Mouse (Mus musculus) neural tube, embryonic 11.5 days (tissue): ENCODE results near the gene Hoxa1. TPM values are rescaled to one million over a fixed set of nuclear protein-coding genes. Genes with fewer than 3 reads are reported as not detected.

Experiments used
- ATAC-seq: fragments of 200-750 bp; cut with Nextera tagmentation; 2 replicates; pipeline ENCODE4 v1.8.0; 2017; ENCODE audit warnings: moderate number of reproducible peaks, mild to moderate bottlenecking, moderate TSS enrichment, moderate library complexity; ENCODE audit not compliant: insufficient read depth, low FRiP score, low TSS enrichment
- DNase-seq: peaks from one replicate; pipeline ENCODE4 v3.0.0-alpha.2; 2015; ENCODE audit warnings: low spot score
- H3K27ac ChIP-seq: fragments of 300-500 bp; sonication (generic); 2 replicates; pipeline ENCODE4 v1.5.1; 2014; ENCODE audit warnings: low read depth, mild to moderate bottlenecking, low read length
- H3K27me3 ChIP-seq: fragments of 300-500 bp; sonication (generic); 2 replicates; pipeline ENCODE4 v1.6.1; 2014; ENCODE audit warnings: mild to moderate bottlenecking, low read length, mixed read lengths; ENCODE audit not compliant: control insufficient read depth, insufficient read depth
- H3K36me3 ChIP-seq: fragments of 300-500 bp; sonication (generic); 2 replicates; pipeline ENCODE4 v1.6.1; 2014; ENCODE audit warnings: mild to moderate bottlenecking, low read length, moderate library complexity, mixed read lengths; ENCODE audit not compliant: control insufficient read depth, insufficient read depth
- H3K4me1 ChIP-seq: fragments of 300-500 bp; sonication (generic); 2 replicates; pipeline ENCODE4 v1.6.1; 2014; ENCODE audit warnings: low read length, mixed read lengths; ENCODE audit not compliant: control insufficient read depth, insufficient read depth
- H3K4me2 ChIP-seq: fragments of 300-500 bp; sonication (generic); 2 replicates; pipeline ENCODE4 v1.6.1; 2014; ENCODE audit warnings: low read depth, mild to moderate bottlenecking, moderate library complexity
- H3K4me3 ChIP-seq: fragments of 300-500 bp; sonication (generic); 2 replicates; pipeline ENCODE4 v1.5.1; 2014; ENCODE audit warnings: low read depth, low read length
- H3K9ac ChIP-seq: fragments of 300-500 bp; sonication (generic); 2 replicates; pipeline ENCODE4 v1.6.1; 2014; ENCODE audit warnings: mild to moderate bottlenecking, low read length
- H3K9me3 ChIP-seq: fragments of 300-500 bp; sonication (generic); 2 replicates; pipeline ENCODE4 v1.6.1; 2016; ENCODE audit warnings: low read length; ENCODE audit not compliant: control insufficient read depth
- WGBS: fragments of 180-500 bp; shearing (Covaris S2); extraction: QIAGEN DNeasy Blood & Tissue Kit; methylation state at CpG from one replicate; pipeline ENCODE4 v1.1.7; 2014; 5-methylcytosine and 5-hydroxymethylcytosine counted together
- polyA plus RNA-seq: library from polyadenylated mRNA; unstranded; fragments of >200 nt; fragmentation: Nextera tagmentation; extraction: Ambion mirVana; gene quantifications from 2 replicates; pipeline ENCODE4 v1.2.1, GENCODE M21; 2014

The Hoxa1 gene
- polyA plus RNA-seq, 1 experiment from 2014 or later, result 9.3 TPM

DNA sequence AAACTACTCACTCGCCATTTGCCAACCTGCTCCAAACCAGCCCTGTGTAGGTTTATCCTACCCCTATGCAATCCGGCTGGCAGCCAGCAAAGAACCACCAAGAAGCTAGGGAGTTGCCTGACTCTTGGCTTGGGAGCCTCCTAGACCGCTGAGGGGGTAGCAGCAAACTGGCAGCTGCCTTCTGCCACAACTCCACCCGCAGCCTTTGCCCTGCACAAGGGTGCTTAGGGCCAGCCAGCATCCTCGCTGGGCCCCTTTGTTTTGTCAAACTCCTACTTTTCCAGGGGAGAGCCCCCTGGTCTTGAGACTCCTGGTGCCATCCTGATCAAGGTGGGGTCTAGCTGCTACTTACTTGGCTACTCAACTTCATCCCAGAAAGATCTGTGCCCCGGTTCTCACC is 26.6 kb upstream of the Hoxa1 start:
- Histone ChIP-seq H3K9me3 (no peaks in the 10 kb centered on the region), H3K27ac (peak overlapping the region; percentile 92), H3K4me2 (peak overlapping the region; percentile 78), H3K4me1 (peaks cover 93% of the 10 kb centered on the region), H3K36me3 (no peaks in the 10 kb centered on the region), H3K4me3 (peak overlapping the region; percentile 17), H3K27me3 (no peaks in the 10 kb centered on the region), H3K9ac (peak overlapping the region; percentile 59)
- WGBS, result 4% methylated on average over 6 of the region's 6 CpGs
- ATAC-seq (0 out of 2 replicates have a peak, but pooled peaks have one; percentile 2), DNase-seq (peak; percentile 62)

DNA sequence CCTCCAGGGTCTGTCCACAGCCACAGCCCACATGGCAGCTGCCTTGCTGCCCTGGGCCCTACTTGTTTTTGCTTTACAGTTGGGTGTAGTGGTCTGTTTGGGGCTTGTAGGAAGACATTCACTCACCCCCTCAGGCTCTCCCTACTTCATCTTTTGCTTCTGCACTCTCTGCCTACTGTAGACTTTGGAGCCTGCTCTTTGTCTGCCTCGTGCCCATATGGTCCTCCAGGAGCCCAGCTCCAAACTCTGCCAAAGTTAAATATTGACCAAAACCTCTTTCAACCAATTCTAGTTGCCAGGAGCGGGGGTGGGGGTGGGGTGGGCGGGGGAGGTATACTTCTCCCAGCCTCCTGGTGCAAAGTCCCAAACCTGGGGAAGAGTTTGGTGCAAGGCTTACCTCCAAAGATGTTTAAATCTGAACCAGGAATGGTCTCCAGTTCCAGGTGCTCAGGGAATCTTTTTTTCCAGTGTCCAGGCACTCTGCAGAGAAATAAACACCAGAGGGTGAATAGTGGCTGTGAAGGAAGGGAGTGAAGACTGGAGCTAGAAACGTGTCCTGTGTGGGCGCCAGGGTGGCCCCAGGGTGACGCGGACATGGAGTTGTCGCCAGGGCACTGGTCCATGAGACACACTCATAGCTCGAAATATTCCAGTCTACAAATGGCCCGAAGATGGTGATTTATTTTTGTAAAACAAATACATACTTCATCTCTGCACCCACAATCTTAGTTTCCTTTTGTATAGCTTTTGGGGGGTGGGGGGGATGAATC is 25.4 kb upstream of the Hoxa1 start:
- ATAC-seq (no peak), DNase-seq (peak; percentile 27)
- peak overlapping the region; percentile 92 for H3K27ac ChIP-seq
- H3K36me3 ChIP-seq, result no peaks in the 10 kb centered on the region
- peak overlapping the region; percentile 59 for H3K9ac ChIP-seq
- no peaks in the 10 kb centered on the region for H3K9me3 ChIP-seq
- peak overlapping the region; percentile 78 for H3K4me2 ChIP-seq
- peaks cover 86% of the 10 kb centered on the region for H3K4me1 ChIP-seq
- WGBS, result 11% methylated on average over 10 of the region's 10 CpGs
- peak overlapping the region; percentile 16 for H3K4me3 ChIP-seq
- no peaks in the 10 kb centered on the region for H3K27me3 ChIP-seq

DNA sequence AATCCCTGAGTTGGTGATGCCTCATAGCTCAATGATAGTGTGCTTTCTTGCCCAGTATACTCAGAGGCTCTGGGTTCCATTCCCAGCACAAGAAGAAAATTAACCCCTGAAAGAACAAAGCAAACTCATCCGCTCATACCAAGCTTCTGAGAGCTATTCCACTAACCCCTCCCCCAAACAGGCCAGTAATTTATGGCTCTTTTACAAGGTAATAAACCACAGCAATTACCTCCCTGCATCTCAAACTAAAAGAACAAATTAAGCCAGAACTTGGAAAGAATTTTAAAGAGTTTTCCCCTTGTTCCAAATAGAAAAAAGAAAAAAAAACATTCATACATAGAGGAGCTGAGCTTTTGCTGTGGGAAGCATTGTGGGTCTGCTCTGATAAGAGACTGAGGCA is 24.7 kb upstream of the Hoxa1 start:
- H3K27me3 ChIP-seq, result no peaks in the 10 kb centered on the region
- H3K4me1 ChIP-seq, result peaks cover 79% of the 10 kb centered on the region
- no peaks in the 10 kb centered on the region for H3K9me3 ChIP-seq
- 8% methylated on average over 1 of the region's 1 CpGs for WGBS
- DNase-seq, result no peak
- ATAC-seq, result 0 out of 2 replicates have a peak, but pooled peaks have one; percentile 7
- H3K27ac ChIP-seq, result peak overlapping the region; percentile 92
- H3K4me3 ChIP-seq, result no peak overlapping the region
- peak overlapping the region; percentile 59 for H3K9ac ChIP-seq
- no peaks in the 10 kb centered on the region for H3K36me3 ChIP-seq
- peak overlapping the region; percentile 78 for H3K4me2 ChIP-seq

DNA sequence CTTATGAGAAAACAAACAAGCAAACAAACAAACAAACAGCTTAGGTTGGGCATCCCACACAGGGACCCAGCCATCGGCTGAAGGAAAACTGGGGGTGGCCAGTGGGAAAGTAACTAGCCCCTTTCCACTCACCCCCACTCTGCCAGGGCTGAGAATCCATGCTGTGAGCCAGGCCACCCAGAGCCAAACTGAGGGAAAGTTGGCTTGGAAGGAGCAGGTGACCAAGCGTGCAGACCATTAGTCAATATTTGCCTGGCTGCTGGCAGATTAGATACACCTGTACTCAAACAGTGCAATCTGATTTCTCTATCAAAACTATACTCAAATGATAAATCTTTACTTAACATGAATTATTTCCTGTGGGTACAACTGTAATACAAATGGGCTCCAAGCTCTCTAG is 23.9 kb upstream of the Hoxa1 start:
- Histone ChIP-seq H3K4me1 (peaks cover 72% of the 10 kb centered on the region), H3K36me3 (no peaks in the 10 kb centered on the region), H3K4me2 (peak overlapping the region; percentile 78), H3K27me3 (no peaks in the 10 kb centered on the region), H3K9me3 (no peaks in the 10 kb centered on the region), H3K4me3 (0 out of 2 replicates have a peak overlapping the region, but pooled peaks have one; percentile 0), H3K9ac (no peak overlapping the region), H3K27ac (peak overlapping the region; percentile 100; the same call in 1 of the 2 replicates)
- DNase-seq (no peak), ATAC-seq (no peak)
- 15% methylated on average over 2 of the region's 2 CpGs for WGBS

DNA sequence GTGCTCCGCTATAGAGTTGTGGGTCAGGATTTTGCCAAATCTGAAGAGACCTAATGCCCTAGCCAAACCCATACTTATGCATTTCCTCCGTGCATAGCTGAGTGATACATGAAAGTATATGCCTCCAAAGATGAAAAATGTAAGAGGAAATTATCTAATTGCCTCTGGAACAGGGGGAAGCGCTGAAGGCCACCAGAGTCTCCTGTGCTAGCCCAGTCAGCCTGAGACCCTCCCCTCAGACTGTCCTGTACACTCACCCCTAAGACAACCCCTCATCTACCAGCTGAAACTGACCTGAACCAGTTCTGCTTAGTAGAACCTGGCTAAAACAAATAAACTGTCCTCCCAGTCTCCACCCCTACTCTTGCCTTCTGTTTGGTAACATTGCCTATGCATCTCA is 22.6 kb upstream of the Hoxa1 start:
- Histone ChIP-seq H3K4me1 (peaks cover 68% of the 10 kb centered on the region), H3K4me3 (peak overlapping the region; percentile 91), H3K27ac (peak overlapping the region; percentile 100), H3K4me2 (peak overlapping the region; percentile 78), H3K36me3 (no peaks in the 10 kb centered on the region), H3K9me3 (no peaks in the 10 kb centered on the region), H3K27me3 (no peaks in the 10 kb centered on the region), H3K9ac (peak overlapping the region; percentile 99)
- DNase-seq, result peak; percentile 55
- ATAC-seq, result no peak
- WGBS, result 18% methylated on average over 3 of the region's 3 CpGs

DNA sequence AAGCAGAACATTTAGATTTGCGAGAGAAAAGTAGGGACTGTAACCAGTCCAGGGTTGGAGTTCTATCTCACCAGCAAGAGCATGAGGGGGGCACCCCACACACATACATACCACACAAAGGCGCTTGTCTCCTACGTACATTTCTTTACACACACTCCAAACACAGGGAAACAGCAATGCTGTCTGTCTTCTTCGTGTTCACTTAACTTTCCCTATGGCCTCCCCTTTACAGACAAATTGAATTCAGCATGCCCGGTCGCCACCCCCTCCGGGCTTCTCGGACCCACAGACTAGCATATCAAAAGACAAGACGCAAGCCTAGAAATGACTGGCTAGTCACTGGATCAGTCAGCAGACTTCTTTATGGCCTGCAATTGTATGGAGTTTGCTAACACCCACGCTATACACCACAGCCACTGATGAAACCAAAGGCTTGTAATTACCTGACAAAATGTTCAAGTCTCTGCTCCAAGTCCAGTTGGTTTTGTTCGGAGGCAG is 22.1 kb upstream of the Hoxa1 start:
- Histone ChIP-seq H3K4me1 (peaks cover 67% of the 10 kb centered on the region), H3K9ac (peak overlapping the region; percentile 99), H3K27ac (peak overlapping the region; percentile 100), H3K27me3 (no peaks in the 10 kb centered on the region), H3K9me3 (no peaks in the 10 kb centered on the region), H3K4me3 (peak overlapping the region; percentile 91), H3K36me3 (no peaks in the 10 kb centered on the region), H3K4me2 (peak overlapping the region; percentile 78)
- DNase-seq (peak; percentile 66), ATAC-seq (no peak)
- WGBS, result 1% methylated on average over 11 of the region's 11 CpGs

DNA sequence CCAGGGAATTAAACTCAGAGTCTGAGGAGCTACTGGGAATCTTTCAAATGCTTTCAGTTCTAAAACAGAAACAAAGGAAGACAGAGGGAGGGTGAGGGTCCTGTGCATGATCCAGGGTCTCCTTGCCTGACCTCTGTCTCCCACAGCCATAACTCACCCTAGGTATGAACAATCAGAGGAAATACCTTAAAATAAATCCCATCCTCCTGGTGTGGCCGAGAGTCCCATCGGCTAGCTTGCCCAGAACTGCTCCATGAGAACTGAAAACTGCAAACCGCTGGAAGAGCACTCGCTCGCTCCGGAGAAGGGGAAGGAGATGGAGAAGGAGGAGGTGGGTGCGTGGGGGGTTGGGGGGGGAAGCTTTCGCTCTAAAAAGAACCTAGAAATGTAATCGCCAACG is 21.6 kb upstream of the Hoxa1 start:
- H3K9me3 ChIP-seq, result no peaks in the 10 kb centered on the region
- ATAC-seq, result no peak
- H3K36me3 ChIP-seq, result no peaks in the 10 kb centered on the region
- peak overlapping the region; percentile 100 for H3K27ac ChIP-seq
- peak; percentile 59 for DNase-seq
- peak overlapping the region; percentile 91 for H3K4me3 ChIP-seq
- peaks cover 61% of the 10 kb centered on the region for H3K4me1 ChIP-seq
- no peaks in the 10 kb centered on the region for H3K27me3 ChIP-seq
- H3K9ac ChIP-seq, result peak overlapping the region; percentile 99
- under 1% methylated on average over 10 of the region's 10 CpGs for WGBS
- H3K4me2 ChIP-seq, result peak overlapping the region; percentile 78

DNA sequence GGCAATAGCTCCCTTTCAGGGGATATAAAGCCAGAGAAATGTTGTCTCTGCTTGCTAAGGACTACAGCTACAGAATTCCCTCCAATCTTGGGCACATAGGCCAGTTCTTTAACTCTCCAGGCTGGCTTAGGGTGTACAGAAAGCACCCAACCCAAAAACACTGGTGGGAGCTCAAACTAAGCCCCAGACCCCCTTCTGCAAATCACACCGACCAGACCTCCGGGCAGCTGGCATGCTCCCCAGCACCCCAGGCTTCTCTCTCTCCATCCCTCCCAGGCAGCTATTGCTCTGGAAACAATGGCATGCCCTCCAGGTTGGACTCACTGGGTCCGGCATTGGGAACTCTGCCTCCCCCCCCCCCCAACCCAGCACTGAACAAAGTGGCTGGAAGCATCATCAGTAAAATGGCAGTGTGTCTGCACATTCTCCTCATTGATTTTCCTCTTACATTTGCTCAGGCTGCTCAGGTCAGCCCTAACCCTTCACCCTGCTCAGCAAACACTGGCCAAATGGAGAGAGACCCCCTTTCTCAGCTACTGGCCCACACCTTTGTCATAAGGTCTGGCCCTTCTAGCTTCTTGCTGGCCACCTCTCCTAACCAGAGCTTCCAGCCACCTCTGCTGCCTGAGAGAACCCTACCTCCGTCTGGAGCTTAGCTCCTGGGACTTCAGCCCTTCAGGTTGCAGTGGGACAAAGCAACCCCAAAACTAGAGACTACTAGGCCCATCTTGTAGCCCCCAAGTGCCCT is 21.0 kb upstream of the Hoxa1 start:
- H3K9ac ChIP-seq, result peak overlapping the region; percentile 99
- ATAC-seq (no peak), DNase-seq (peak; percentile 67)
- no peaks in the 10 kb centered on the region for H3K36me3 ChIP-seq
- peak overlapping the region; percentile 91 for H3K4me3 ChIP-seq
- H3K27ac ChIP-seq, result peak overlapping the region; percentile 100
- no peaks in the 10 kb centered on the region for H3K27me3 ChIP-seq
- peaks cover 58% of the 10 kb centered on the region for H3K4me1 ChIP-seq
- peak overlapping the region; percentile 78 for H3K4me2 ChIP-seq
- WGBS, result 0% methylated on average over 4 of the region's 4 CpGs
- no peaks in the 10 kb centered on the region for H3K9me3 ChIP-seq
